ENCODE assay signal across 15 mouse cellular contexts in the genomic region with DNA sequence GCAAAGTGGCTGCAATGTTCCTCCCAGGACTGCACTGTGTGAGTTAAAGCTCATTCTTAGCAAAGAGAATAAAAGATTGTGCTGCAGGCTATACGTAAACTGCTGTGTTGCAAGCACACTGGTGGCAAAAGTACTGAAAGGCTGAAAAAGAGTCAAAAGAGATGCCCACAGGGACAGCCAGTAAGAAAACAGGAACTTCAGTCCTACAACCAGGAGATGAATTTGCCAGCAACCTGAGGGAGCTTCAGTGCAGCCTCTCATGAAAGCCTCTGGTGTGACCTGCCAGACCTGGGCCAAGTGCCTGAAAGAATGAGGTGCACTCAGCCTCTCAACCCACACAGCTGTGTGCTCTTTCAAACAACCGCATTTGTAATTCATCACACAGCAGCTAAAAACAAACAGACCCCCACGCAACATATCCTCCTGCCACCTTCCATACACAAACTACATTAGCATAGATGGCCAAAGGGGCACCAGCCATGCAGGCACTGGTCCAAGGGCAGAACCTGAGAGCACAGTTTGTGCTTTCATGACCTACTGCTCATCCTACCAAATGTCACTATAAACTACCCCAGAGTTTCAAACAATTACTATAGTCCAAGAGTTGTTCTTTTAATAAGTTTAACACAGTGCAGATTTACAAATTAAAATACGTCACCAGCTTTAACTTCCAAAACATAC. TPM values are rescaled to one million over a fixed set of nuclear protein-coding genes. Genes with fewer than 3 reads are reported as not detected.
DNase-seq lines count a peak whose midpoint lies in the region; ATAC-seq and TF ChIP-seq lines count a peak whose summit lies in the region.
"Had no signal": no experiment of that assay in that cellular context is flagged by ENCODE, and none has a peak within 500 bp of the region (broad histone marks: within the 10 kb centered on the region; RNA-seq: fewer than 3 reads in every experiment).

No protein-coding gene starts in this region.

- H3K36me3 ChIP-seq in forebrain, embryonic 13.5 days (ENCODE audit: poor library complexity, severe bottlenecking): no peaks in the 10 kb centered on the region
- H3K36me3 ChIP-seq in forebrain, embryonic 15.5 days: no peaks in the 10 kb centered on the region
- H3K36me3 ChIP-seq: embryonic facial prominence, embryonic 15.5 days; limb, embryonic 15.5 days had no signal

- no peak overlapping the region for H3K4me3 ChIP-seq in forebrain, embryonic 13.5 days
- H3K4me3 ChIP-seq in forebrain, embryonic 15.5 days: no peak overlapping the region
- no peak overlapping the region for H3K4me3 ChIP-seq in layer of hippocampus, adult 2 months
- H3K4me3 ChIP-seq: embryonic facial prominence, embryonic 15.5 days; limb, embryonic 15.5 days; megakaryocyte, embryonic 14.5 days had no signal

- 59% methylated on average over 4 of the region's 4 CpGs for WGBS in forebrain, embryonic 13.5 days
- 61% methylated on average over 4 of the region's 4 CpGs for WGBS in forebrain, embryonic 15.5 days

- no peaks in the 10 kb centered on the region for H3K27me3 ChIP-seq in forebrain, embryonic 13.5 days
- no peaks in the 10 kb centered on the region for H3K27me3 ChIP-seq in forebrain, embryonic 15.5 days
- H3K27me3 ChIP-seq: embryonic facial prominence, embryonic 15.5 days; limb, embryonic 15.5 days; megakaryocyte, embryonic 14.5 days had no signal

- peaks cover 36% of the 10 kb centered on the region for H3K4me1 ChIP-seq in forebrain, embryonic 13.5 days
- H3K4me1 ChIP-seq in forebrain, embryonic 15.5 days: peaks cover 30% of the 10 kb centered on the region

- intact Hi-C loops in heart, postnatal 36 days (cut with DNase I): no loop called here

- no peak for ATAC-seq in forebrain, embryonic 13.5 days
- no peak for ATAC-seq in forebrain, embryonic 15.5 days (replicated peaks)
- peak; percentile 72 for ATAC-seq in granulocyte monocyte progenitor cell, adult 5-6 weeks (replicated peaks; ENCODE audit: poor library complexity, severe bottlenecking)
- peak; percentile 65 for ATAC-seq in megakaryocyte progenitor cell, adult 5-6 weeks (replicated peaks; ENCODE audit: poor library complexity)

- H3K27ac ChIP-seq in forebrain, embryonic 13.5 days: peak overlapping the region; percentile 19; the same call in 1 of the 2 replicates
- no peak overlapping the region for H3K27ac ChIP-seq in forebrain, embryonic 15.5 days (replicated peaks)
- H3K27ac ChIP-seq in layer of hippocampus, adult 2 months: peak overlapping the region; percentile 19; the same call in 1 of the 2 replicates
- H3K27ac ChIP-seq: embryonic facial prominence, embryonic 15.5 days; hindbrain, embryonic 14.5 days; limb, embryonic 15.5 days had no signal

- no peak overlapping the region for H3K4me2 ChIP-seq in forebrain, embryonic 13.5 days
- no peak overlapping the region for H3K4me2 ChIP-seq in forebrain, embryonic 15.5 days (replicated peaks)
- H3K4me2 ChIP-seq: embryonic facial prominence, embryonic 15.5 days; heart, embryonic 11.5 days; hindbrain, embryonic 14.5 days; limb, embryonic 15.5 days had no signal

- TF ChIP-seq CTCF in layer of hippocampus, adult 2 months (conservative IDR thresholded peaks at IDR 0.05): no peak

- H3K9me3 ChIP-seq in forebrain, embryonic 13.5 days (replicated peaks): no peaks in the 10 kb centered on the region
- H3K9me3 ChIP-seq in forebrain, embryonic 15.5 days: no peaks in the 10 kb centered on the region
- H3K9me3 ChIP-seq: embryonic facial prominence, embryonic 15.5 days; limb, embryonic 15.5 days; megakaryocyte, embryonic 14.5 days had no signal

- no peak for DNase-seq in layer of hippocampus, adult 2 months (ENCODE audit: low spot score in 2 of 2)
- no peak for DNase-seq in layer of hippocampus, adult 18-20 months (ENCODE audit: low spot score in 2 of 2)
- no peak for DNase-seq in heart, postnatal 36 days
- no peak for DNase-seq in B cell, adult 2 months
- DNase-seq: adrenal gland, adult 8-10 months; right cerebral cortex, postnatal 4 days had no signal

- no peak overlapping the region for H3K9ac ChIP-seq in forebrain, embryonic 13.5 days
- H3K9ac ChIP-seq in forebrain, embryonic 15.5 days (replicated peaks): no peak overlapping the region
- H3K9ac ChIP-seq: embryonic facial prominence, embryonic 15.5 days; hindbrain, embryonic 14.5 days; limb, embryonic 15.5 days had no signal

RNA-seq across cellular contexts. Expression of gene Ankrd11, which starts 23.5 kb away (rescaled TPM):
- polyA plus RNA-seq in forebrain, embryonic 13.5 days (2015; fragmentation: Nextera tagmentation; extraction: Ambion mirVana): 34.3 and 35.6 TPM in 2 replicates
- polyA plus RNA-seq in forebrain, embryonic 15.5 days (2015; fragmentation: Nextera tagmentation; extraction: Ambion mirVana): 53.3 and 76.2 TPM in 2 replicates
- 100 to 1,000 TPM; 165 to 176 TPM for total RNA-seq in layer of hippocampus, adult 2 months (2021)
- 100 to 1,000 TPM; 165 to 176 TPM for total RNA-seq in layer of hippocampus, adult 18-20 months (2021)
- 86.3 and 104 TPM in 2 replicates for total RNA-seq in granulocyte monocyte progenitor cell, adult 5-6 weeks (2014; fragmentation: Nextera tagmentation)
- 63.3 and 63.9 TPM in 2 replicates for total RNA-seq in granulocyte monocyte progenitor cell, adult 5-6 weeks (2017)
- total RNA-seq in megakaryocyte progenitor cell, adult 5-6 weeks (2015): 76.4 and 79.6 TPM in 2 replicates
- 69.2 and 72.6 TPM in 2 replicates for total RNA-seq in megakaryocyte progenitor cell, adult 5-6 weeks (2017)
- 10 to 100 TPM; 69.0 to 80.5 TPM for total RNA-seq in heart, postnatal 36 days (2021)

RNA-seq across cellular contexts. Expression of gene Spg7, which starts 44.1 kb away (rescaled TPM):
- polyA plus RNA-seq in forebrain, embryonic 13.5 days (2015; fragmentation: Nextera tagmentation; extraction: Ambion mirVana): 45.1 and 47.3 TPM in 2 replicates
- 47.0 and 47.2 TPM in 2 replicates for polyA plus RNA-seq in forebrain, embryonic 15.5 days (2015; fragmentation: Nextera tagmentation; extraction: Ambion mirVana)
- total RNA-seq in layer of hippocampus, adult 2 months (2021): 10 to 100 TPM; 63.4 to 66.3 TPM
- total RNA-seq in layer of hippocampus, adult 18-20 months (2021): 10 to 100 TPM; 60.0 to 64.8 TPM
- total RNA-seq in granulocyte monocyte progenitor cell, adult 5-6 weeks (2014; fragmentation: Nextera tagmentation): 29.5 and 40.3 TPM in 2 replicates
- total RNA-seq in granulocyte monocyte progenitor cell, adult 5-6 weeks (2017): 47.3 and 65.5 TPM in 2 replicates
- 33.1 and 49.6 TPM in 2 replicates for total RNA-seq in megakaryocyte progenitor cell, adult 5-6 weeks (2015)
- 61.1 and 74.1 TPM in 2 replicates for total RNA-seq in megakaryocyte progenitor cell, adult 5-6 weeks (2017)
- 10 to 100 TPM; 79.7 to 87.7 TPM for total RNA-seq in heart, postnatal 36 days (2021)

Comparison
In these comparisons a context has a peak if more than half of its experiments do, and no peak if none do; other contexts are left out.
1. ATAC-seq: peak in granulocyte monocyte progenitor cell, adult 5-6 weeks (single experiment) and megakaryocyte progenitor cell, adult 5-6 weeks (single experiment); none in forebrain, embryonic 13.5 days (single experiment) and forebrain, embryonic 15.5 days (single experiment).